Mouse (Mus musculus) stomach, postnatal 0 days (tissue): ENCODE measurements around the gene Baiap2.

Experiments used
- CTCF ChIP-seq: IDR thresholded peaks from 2 replicates; pipeline ENCODE4 v1.5.1; 2016; ENCODE audit warnings: antibody characterized with exemption, low read depth, mild to moderate bottlenecking, moderate library complexity
- EP300 ChIP-seq: optimal IDR thresholded peaks from 2 replicates; pipeline ENCODE3; 2016; ENCODE audit warnings: antibody characterized with exemption

DNA sequence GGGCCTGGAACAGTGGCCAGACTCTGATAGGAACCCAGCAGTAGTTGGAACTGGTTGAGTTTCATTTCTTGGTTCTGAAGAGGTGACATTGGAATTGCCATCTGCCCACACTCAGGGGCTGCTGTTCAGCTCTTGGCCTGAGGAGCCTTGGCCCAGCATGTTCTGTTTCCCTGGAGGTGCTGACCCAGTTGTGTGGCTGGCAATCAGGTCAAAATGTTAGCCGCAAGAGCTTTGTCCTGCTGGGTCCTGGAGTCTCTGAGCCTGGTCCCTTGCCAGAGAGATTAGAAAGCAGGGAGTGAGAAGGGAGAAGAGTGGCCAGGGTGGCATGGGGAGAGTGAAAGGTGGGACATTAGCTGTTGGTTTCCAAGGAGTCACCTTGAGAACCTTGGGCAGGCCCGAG, 6.2 kb downstream of the Baiap2 start:
- TF ChIP-seq CTCF = no peak
- TF ChIP-seq EP300 = no peak
